Mouse (Mus musculus) C2C12 (cell line): ENCODE measurements around the gene Upf3a.

ENCODE experiments used
- CEBPB ChIP-seq: IDR thresholded peaks from one replicate; pipeline ENCODE4 v1.6.1; 2011; ENCODE audit warnings: low read depth, mild to moderate bottlenecking, control low read depth, moderate library complexity
- CTCF ChIP-seq: IDR thresholded peaks from one replicate; pipeline ENCODE4 v1.5.1; 2011; ENCODE audit not compliant: control insufficient read depth, insufficient read depth, insufficient read length
- FOSL1 ChIP-seq: IDR thresholded peaks from one replicate; pipeline ENCODE4 v1.8.0; 2011; ENCODE audit warnings: mild to moderate bottlenecking, low read length; ENCODE audit not compliant: poor library complexity, insufficient read depth, severe bottlenecking
- MAX ChIP-seq: IDR thresholded peaks from one replicate; pipeline ENCODE4 v1.6.1; 2011; ENCODE audit warnings: mild to moderate bottlenecking, control low read depth
- MYOD1 ChIP-seq: IDR thresholded peaks from one replicate; pipeline ENCODE4 v1.6.1; 2011; ENCODE audit warnings: low read depth; ENCODE audit not compliant: control insufficient read depth, insufficient read length
- MYOG ChIP-seq: IDR thresholded peaks from one replicate; pipeline ENCODE4 v1.6.1; 2011; ENCODE audit not compliant: control insufficient read depth, insufficient read length; ENCODE audit errors: extremely low read depth
- USF1 ChIP-seq: IDR thresholded peaks from one replicate; pipeline ENCODE4 v1.6.1; 2011; ENCODE audit warnings: low read depth, mild to moderate bottlenecking, control low read depth, moderate library complexity

GRCm38 (mm10) chr8:13756480-13756879 lies 28.9 kb upstream of the Upf3a start:
- TF ChIP-seq USF1 (no peak), CTCF (no peak), MYOG (no peak), MYOD1 (no peak), MAX (no peak), CEBPB (no peak), FOSL1 (no peak)
